Mouse (Mus musculus): ENCODE data around the gene Fus.

Fus gene

DNA sequence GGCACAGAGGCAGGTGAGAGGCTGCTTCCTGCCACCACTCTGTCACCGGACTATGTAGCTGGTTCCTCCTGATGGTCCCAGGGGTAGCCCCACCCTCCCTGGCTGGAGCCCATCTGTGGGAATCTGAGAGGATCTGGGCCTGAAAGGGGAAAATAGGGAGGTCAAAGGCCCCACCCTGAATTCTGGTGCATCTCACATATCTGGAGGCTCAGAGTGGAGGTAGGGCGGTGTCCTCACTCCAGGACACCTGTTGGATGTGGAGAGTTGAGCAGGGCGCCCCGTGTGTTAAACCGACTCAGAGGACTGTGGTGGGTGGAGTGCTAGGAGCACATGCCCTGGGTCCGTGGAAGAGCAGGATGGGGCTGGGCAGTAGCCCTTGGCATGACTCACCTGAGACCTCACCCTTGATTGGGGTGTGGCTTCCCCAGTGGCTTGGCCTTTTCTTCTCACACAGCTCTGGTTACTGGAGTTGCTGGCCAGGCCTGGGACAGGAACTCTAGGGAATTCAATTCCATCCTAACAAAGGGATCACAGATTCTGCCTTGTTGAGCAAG is 20.7 kb upstream of the Fus start, which contains the start of gene Prss36:
Gene Prss36 (minus strand): TSS at position 256 of the 554 bp plus-strand sequence.
- DNase-seq = no peak

DNA sequence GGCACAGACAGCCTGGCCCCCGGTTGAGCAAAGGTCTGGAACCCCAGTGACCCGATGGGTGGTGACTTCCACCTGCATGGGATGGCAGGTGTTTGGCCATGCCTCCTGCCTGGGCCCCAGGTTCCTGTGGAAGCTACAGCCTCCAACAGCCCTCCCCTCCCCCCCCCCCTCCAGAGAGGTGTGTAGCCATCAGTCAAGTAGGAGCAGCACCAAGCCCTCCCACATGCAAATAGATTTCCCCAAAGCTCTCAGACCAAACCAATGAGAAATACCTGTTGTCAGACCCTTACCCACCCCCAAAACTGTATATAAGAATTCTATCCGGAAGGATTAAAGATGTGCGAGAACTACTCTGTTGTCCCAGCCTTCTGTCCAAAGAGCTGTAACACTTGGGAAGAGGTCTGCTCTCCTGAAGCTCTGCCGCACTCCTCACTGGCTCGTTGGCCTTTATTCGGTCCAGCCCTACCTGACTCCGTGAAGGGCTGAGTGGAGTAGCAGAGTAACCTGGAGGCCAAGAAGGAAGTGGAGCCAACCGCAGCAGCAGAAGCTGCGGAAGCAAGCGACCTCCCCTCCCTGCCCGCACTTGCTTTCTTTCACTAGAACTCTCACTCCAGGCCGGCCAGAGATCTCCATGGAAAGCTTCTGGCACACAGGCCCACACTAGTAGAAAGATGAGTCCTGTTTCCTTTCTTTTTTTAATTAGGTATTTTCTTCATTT is 14.2 kb upstream of the Fus start:
- DNase-seq = no peak

DNA sequence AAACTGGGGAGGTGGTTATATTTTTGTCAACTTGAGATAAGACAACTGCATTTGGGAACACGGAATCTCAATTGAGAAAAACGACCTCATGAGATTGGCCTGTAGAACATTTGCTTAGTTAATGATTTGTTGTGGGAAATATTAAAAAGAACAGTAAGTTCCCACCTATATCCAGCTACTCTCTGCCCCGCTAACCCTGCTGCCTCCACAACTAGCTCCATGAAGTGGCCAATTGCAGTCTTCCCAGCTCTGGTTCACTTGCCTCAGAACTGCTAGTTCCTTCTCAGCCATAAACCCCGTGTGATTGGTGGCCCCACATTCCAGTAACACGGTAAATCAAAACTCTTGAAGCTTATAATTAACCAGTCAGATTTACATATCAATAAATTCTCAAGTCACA is 7.9 kb upstream of the Fus start:
- DNase-seq = peak; percentile 35

DNA sequence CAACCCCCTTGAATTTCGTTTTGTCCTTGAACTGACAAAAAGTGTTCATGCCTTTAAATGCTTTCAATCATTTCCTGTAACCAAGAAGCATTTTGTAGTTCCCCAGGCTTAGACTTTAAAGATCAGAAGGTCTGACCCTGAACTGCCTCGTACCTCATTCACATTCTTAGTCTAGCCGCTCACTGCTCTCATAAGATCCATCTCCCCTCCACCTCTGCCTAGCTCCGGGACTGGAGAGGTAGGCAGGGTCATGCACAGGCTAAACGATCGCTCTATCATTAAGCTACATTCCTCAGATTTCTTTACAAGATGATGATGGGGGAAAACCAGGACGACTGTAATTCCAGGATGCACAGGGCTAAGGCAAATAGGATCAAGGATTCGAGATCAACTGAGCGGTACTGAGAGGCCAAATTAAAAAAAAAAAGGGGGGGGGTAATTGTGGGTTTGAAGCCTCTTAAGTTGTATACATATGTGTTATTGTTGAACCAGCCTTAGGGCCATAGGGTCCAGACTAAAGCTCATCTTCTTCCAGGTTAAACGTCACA is 812 bp upstream of the Fus start:
- no peak for DNase-seq

DNA sequence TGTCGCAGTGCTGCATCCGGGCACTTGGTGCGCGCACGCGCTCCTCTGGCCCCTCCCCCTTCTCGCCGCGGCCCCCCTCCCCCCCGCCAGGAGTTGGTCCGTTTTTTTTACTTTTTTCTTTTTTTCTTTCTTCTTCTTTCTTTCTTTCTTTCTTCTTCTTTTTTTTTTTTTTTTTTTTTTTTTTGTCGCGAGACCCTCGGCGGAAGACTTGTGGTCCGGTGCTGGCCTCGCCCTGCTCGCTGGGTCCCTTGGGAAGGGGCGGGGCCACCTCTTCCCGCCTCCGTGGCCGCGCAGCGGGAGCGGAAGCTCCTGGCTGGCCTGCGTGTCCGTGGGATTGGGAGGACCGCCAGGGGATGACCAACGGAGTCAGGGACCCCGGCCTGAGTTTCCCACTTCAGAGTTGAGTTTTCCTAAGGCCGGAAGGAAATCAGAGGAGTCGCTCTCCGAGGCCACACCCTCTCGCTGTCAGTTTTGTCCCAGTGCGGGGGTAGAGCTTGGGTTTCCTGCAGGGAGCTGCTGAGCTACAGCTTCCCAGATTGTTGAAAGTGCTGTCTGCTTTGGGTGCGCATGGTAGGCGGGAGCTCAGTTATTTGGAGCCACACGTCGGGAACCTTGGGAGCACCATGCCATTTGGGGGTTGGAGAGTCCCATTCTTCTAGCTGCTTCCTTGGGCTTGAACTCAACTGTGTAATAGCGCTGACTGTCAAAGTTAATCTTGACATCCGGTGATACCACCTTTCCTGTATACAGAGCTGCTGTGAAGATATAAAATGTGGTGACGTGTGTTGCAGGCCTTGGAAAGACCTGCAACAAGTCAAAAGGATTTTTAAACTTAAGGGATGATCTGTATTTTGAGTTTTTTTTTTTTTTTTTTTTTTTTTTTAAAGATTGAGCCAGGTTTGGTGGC is 918 bp downstream of the Fus start:
- DNase-seq = peak; percentile 77

DNA sequence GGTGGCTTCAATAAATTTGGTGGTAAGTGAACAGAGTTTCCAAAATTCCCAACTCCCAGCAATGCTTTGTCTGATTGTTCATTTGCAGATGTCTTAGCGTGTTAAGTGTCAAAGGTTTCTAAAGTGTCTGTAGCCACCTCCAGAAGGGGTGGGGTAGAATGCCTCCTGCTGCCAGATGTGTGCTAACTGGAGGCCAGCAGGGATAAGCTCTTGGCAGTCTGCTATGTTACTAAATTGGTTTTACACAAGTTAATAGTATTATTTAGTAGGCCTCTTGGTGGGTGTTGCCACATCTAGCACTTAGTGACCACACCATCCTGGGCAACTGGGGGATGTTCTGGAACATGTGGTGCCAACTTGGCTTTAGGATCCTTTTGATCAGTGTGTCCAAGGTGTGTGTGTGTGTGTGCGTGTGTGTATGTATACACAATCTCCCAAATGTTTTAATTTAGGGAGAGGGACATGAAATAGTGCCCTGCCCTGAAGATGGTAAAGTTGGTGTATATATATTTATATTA is 7.2 kb downstream of the Fus start:
- peak; percentile 5 for DNase-seq

DNA sequence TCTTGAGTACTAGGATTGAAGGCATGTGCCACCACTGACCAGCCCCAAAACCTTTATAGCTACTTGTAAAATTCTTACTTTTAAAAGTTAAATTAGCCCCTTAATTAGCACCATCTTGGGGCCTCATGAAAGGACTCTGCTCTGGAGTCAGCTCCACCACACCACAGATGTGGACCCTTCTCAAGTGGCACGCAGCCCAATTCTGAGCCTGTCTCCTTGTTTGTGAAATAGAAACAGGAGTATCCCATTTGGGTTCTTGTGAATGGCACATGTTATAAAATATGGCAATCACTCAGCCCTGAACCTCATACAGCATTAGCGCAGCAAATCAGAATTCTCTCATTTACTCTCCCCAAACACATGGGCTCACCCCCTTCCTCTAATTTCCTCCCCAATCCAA is 11.6 kb downstream of the Fus start:
- DNase-seq = no peak

DNA sequence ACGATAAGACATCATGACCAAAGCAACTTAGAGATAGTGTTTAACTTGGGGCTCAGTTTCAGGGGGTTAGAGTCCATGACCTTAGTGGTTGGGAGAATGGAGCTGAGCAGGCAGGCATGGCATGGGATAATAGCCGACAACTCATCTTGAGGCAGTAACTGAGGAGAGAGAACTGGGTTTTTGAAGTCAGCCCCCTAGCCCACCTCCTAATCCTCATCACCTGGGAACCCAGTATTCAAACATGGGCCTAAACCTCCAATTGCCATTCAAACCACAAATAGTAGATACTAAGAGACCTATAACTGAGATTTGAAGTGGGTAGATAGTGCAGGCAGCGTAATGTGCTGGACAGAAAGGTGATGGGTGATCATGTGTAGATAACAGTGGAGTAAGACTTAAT is 13.3 kb downstream of the Fus start:
- no peak for DNase-seq

DNA sequence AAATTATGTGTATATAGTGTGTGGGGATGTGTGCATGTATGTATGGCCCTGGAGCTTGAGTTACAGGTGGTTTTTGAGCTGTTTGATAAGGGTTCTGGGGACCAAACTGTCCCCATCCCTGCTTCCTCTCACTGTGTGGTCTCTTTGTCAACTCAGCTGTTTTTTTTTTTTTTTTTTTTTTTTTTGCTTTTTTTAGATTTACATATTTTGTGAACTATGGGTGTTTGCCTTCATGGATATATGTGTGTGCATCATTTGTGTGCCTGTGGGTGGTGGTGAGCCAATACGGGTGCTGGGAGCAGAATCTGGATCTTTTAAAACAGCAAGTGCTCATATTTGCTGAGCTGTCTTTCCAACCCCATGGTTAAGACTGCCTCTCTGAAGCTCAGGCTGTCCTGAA is 21.6 kb downstream of the Fus start:
- DNase-seq = no peak

DNA sequence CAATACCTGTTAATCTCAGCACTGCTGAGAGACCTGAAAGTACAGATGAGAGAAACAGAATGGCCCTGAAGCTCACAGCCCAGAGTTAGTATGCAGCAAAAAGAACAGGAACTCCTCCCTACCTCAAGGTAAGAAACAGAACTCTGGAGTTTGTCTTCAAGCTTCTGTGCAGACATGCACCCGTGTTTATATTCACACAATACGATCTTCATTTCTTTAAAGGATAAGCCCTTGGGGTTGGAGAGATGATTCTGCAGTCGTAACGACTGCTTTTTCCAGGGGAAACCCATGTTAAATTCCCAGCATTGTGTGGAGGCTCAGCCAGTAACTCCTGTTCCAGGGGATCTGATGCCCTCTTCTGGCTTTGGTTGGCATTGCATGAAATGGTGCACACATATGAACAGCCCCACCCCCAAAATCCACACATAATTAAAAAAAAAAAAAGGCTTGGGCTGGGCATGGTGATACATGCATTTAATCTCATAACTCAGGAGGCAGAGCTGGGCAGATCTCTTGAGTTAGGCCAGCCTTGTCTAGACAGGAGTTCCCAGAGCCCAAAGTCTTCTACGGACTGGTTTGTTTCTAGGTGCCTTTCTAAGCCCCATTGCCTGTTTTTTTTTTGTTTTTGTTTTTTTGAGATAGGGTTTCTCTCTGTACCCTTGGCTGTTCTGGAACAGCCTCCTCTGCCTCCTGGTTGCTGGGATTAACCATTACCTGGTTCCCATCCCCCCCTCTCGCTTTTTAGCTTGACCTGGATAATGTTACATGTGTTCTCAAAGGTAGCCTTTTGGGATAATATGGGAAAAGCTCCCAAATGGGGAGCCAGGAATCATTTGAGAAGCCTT is 24.6 kb downstream of the Fus start:
- peak; percentile 49 for DNase-seq

DNA sequence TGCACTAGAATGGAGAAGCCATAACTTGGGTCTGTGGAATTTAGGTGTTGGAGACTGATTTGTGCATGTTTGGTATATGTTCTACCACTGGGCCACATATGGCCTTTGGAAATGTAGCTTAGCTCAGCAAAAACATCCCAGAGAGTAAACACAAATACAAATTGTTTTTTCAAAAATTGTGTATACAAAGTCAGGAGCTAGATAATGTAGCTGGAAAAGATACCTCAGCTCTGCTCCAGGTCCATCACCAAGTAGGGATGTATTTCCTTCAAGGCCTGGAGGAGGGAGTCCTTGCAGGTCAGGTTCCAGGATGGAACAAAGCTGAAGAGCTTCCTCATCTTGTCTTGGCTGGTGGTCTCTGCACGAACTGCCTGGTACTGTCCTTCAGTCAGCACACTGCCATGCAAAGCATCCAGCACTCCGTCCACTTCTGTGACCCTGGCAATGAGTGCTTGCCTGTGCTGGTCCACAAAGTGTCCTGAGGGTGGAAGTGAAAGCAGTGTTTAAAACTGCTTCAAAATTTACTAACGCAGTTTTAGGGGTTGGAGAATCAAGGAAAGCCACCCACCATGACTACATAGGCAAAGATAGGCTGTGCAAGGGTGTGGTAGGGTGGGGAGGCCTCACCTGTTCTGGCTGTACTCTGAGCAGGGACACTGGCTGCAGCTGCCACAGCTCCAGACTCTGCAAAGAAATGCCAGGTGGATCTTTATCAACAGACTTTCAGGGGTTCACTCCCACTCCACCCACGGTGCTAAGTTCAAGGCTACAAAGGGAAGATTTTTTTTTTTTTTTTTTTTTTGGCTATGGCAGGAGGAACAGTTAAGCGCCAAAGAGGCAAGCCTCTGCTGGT is 25.5 kb downstream of the Fus start:
- DNase-seq = no peak

DNA sequence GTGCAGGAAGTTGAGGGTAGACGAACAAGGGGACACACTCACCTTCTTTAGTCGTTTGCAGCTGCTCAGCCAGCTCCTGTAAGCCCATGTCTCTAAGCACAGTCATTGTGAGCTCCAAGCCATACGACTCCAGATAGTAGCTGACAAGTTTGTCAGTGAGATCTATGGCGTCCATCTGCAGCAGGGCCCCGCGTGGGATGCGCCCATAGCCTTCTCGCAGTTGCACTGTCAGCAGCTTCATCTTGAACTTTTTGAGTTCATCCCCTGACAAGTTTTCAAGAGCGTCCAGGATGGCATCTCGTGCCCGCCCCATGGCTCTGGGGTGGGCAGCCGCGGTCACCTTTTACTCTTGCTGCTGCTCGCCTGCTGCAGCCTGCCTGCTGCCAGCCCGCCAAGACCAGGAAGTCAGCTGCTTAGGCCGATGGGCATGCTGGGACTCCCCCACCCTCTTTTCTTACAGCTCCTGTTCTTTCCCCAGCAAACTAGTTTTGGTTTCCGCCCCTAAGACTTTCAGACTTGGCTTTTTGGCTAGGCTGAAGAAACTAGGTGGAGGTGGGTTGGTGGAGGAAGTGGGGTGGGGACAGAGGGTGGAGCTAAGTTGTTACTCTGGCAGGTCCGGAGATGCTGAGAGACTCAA is 26.2 kb downstream of the Fus start, which contains the start of gene Pycard:
Gene Pycard (minus strand): TSS at position 527 of the 637 bp plus-strand sequence.
- DNase-seq = peak; percentile 71

DNA sequence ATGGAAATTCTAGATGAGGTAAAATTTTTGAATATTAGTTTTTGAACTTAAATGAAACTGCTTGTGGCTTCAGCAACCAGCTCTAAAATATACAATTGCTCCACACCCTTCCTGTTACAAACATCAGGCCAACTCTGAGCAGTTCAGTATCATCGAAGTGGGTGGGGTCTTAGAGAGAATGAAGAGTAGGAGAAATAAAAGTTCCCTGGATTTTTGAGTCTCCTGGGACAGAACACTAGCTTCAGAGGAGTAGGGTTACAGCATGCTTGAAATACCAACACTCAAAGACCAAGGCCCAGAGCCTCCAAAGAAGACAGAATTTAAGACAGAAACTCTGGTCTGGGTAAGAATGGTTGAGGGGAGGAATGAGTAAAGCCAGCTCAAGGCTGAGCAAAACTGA is 32.2 kb downstream of the Fus start:
- DNase-seq = no peak

DNA sequence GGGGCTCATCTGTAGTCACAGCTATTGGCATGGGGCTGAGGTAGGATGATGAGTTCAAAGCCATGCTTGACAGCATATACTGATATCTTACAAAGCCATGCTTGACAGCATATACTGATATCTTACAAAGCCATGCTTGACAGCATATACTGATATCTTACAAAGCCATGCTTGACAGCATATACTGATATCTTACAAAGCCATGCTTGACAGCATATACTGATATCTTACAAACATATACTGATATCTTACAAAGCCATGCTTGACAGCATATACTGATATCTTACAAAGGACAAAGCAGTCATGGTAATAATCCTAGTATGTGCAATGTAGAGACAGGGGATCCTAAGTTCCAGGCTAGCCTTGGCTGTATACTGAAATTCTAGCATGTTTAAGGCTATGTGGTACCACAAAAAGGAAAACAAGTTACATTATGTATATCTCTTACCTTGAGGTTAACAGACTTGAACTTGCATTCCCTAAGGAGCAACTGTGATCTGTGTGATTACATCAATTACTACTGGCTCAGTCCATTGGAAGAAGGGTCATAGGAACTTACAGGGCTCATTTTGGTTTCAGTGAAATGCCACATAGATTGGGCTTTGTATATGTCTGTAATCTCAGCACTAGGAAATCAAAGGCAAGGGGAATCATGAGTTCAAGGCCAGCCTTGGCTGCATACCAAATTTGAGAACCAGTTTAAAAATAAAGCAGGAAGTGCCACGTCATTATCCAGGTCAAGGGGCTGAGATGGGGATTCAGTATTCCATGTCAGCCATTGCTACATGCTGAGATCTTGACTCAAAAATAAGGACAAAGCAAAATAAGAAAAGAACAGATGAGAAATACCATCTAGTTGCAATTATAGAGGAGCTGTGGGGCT is 33.1 kb downstream of the Fus start:
- DNase-seq = no peak

DNA sequence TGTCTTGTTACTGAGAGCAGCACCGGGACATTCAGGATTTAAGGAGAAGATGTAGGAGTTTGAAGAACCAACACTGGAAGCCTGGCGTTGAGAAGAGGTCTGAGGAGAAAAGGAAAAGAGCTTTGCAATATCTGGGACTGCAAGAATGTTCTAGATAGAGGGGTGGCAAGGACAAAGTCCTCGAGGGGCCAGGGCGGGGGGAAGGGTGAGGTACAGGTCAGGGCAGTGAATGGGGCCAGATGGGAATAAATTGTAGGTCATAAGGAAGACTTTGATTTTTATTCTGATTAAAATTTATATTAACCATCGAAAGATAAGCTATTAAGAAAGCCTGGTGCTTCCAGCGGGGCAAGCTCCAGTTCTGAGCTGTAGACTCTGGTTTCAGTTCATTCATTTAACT is 35.8 kb downstream of the Fus start:
- no peak for DNase-seq

DNA sequence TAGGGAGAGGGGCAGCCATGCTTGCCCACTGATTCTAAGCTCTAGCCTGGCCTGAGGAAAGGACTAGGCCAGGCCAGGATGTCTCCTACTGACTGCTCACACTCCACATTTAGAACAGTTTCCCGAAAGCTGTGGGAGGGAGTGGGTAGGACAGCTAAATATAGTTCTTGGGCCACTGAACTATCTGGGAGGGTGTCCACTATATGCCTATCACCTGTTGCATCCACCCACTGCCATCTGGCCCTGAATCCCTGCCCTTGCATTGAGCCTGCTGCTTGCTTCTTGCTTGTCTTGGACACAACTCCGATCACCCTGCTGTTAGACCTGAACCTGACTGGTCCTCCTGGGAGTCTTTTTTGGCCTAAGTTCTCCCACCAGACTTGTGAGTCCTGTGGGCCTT is 36.4 kb downstream of the Fus start, which contains the start of gene Trim72:
Gene Trim72 (plus strand): TSS at position 262 of the 400 bp plus-strand sequence.
- no peak for DNase-seq

DNA sequence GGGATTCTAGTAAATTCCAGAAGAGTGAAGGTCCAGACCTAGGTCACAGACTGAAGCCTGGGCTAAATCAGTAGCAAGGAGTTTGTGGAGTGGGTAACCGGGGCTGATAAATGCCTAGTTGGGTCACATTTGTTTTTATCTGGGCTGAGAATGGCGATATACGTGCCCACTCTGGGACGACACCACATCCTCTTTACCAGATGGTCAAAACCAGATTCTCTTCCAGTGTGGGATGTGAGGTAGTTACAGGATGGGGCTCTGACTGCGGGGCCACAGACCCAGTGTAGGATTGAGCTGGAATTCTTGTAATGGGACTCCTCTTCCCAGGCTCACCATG is 36.9 kb downstream of the Fus start:
- no peak for DNase-seq

DNA sequence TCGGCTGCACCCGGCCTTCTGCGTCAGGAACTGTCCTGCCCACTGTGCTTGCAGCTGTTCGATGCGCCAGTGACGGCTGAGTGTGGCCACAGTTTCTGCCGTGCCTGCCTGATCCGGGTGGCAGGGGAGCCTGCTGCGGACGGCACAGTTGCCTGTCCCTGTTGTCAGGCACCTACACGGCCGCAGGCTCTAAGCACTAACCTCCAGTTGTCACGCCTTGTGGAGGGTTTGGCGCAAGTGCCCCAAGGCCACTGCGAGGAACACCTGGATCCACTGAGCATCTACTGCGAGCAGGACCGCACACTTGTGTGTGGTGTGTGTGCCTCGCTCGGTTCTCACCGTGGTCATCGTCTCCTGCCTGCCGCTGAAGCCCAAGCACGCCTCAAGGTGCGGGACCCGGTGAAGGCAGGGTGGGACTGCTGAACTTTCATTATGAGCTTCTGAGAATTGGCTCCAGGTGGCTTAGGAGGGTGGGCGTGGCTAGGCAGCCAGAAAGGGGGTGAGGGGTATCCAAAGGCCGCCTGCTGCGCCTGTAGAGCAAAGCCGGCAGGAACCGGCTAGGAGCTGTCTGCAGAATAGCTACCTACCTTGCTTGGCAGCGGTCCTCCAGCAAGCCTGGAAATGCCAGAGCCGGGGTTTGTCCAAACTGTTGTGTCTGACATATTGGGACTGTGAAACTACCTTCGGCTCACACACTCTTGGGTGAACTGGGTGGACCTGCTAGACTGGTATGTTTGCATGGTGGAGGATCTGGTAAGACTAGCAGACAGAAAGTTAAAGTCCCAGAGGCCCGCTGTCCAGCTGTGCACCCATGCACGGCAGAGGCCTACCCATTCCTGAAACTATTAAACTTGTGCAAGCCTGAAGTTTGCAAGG is 37.5 kb downstream of the Fus start:
- DNase-seq = peak; percentile 87

DNA sequence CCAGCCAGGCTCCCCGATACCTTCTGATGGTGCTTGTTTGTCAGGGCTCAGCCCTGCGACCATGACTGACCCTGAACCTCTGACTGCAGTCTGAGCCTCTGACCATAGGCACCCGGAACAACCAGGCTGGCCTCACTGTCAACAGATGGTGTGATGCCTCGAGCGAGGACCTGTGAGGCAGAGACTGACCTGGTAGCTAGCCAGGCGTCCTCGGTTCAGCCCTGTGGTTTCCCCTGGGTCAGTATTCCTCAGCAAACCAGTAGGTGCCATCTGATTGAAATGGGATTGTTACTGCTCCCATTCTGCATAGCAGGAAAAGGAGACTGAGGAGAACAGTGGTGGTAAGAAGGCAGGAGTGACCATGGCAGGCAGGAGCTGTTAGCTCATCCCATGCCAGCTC is 38.9 kb downstream of the Fus start:
- DNase-seq = no peak

Measured in kidney, adult 11 months (tissue).